Mouse (Mus musculus) heart, embryonic 15.5 days (tissue): ENCODE results near the gene Zc3h18. TPM values are rescaled to one million over a fixed set of nuclear protein-coding genes. Genes with fewer than 3 reads are reported as not detected.

ENCODE experiments used
- ATAC-seq: fragments of 200-750 bp; cut with Nextera tagmentation; replicated peaks from 2 replicates; pipeline ENCODE4 v1.8.0; 2017; ENCODE audit warnings: low read depth, moderate TSS enrichment; ENCODE audit not compliant: insufficient number of reproducible peaks, insufficient read depth, low FRiP score
- H3K27ac ChIP-seq: fragments of 300-500 bp; sonication (generic); 2 replicates; pipeline ENCODE4 v1.5.1; 2015; ENCODE audit warnings: mild to moderate bottlenecking, inconsistent platforms
- H3K27me3 ChIP-seq: fragments of 300-500 bp; sonication (generic); 2 replicates; pipeline ENCODE4 v1.6.1; 2015; ENCODE audit warnings: inconsistent platforms
- H3K36me3 ChIP-seq: fragments of 300-500 bp; sonication (generic); 2 replicates; pipeline ENCODE4 v1.6.1; 2015; ENCODE audit warnings: mild to moderate bottlenecking, inconsistent platforms
- H3K4me1 ChIP-seq: fragments of 300-500 bp; sonication (generic); replicated peaks from 2 replicates; pipeline ENCODE4 v1.6.1; 2015; ENCODE audit warnings: inconsistent platforms
- H3K4me2 ChIP-seq: fragments of 300-500 bp; sonication (generic); 2 replicates; pipeline ENCODE4 v1.6.1; 2015; ENCODE audit warnings: inconsistent platforms, mild to moderate bottlenecking, moderate library complexity
- H3K4me3 ChIP-seq: fragments of 300-500 bp; sonication (generic); 2 replicates; pipeline ENCODE4 v1.5.1; 2015; ENCODE audit warnings: mild to moderate bottlenecking, inconsistent platforms
- H3K9ac ChIP-seq: fragments of 300-500 bp; sonication (generic); 2 replicates; pipeline ENCODE4 v1.6.1; 2015; ENCODE audit warnings: mild to moderate bottlenecking, inconsistent platforms
- H3K9me3 ChIP-seq: fragments of 300-500 bp; sonication (generic); replicated peaks from 2 replicates; pipeline ENCODE4 v1.6.1; 2016; ENCODE audit warnings: inconsistent platforms
- WGBS: fragments of 180-500 bp; shearing (Covaris S2); methylation state at CpG from one replicate; pipeline ENCODE4 v1.1.7; 2015; ENCODE audit warnings: mixed read lengths; 5-methylcytosine and 5-hydroxymethylcytosine counted together
- polyA plus RNA-seq: library from polyadenylated mRNA; unstranded; fragments of >200 nt; fragmentation: Nextera tagmentation; extraction: Ambion mirVana; gene quantifications from 2 replicates; pipeline ENCODE4 v1.2.1, GENCODE M21; 2015

The Zc3h18 gene
- polyA plus RNA-seq, 1 experiment from 2014 or later = 26.1 TPM

- no peak overlapping the region for H3K9ac ChIP-seq
- H3K27me3 ChIP-seq = peaks cover 20% of the 10 kb centered on the region; the same call in 1 of the 2 replicates
- H3K4me1 ChIP-seq = no peaks in the 10 kb centered on the region
- no peaks in the 10 kb centered on the region for H3K9me3 ChIP-seq
- no peak for ATAC-seq
- WGBS = 43% methylated on average over 5 of the region's 5 CpGs
- no peak overlapping the region for H3K4me2 ChIP-seq
- no peaks in the 10 kb centered on the region for H3K36me3 ChIP-seq
- H3K4me3 ChIP-seq = no peak overlapping the region
- no peak overlapping the region for H3K27ac ChIP-seq
These were observed 14.1 kb upstream of the Zc3h18 start for GRCm38 (mm10) chr8:122362271-122362670.

GRCm38 (mm10) chr8:122362967-122363366 is 13.4 kb upstream of the Zc3h18 start:
- WGBS = 38% methylated on average over 8 of the region's 8 CpGs
- ATAC-seq = no peak
- no peak overlapping the region for H3K4me3 ChIP-seq
- no peaks in the 10 kb centered on the region for H3K9me3 ChIP-seq
- H3K4me2 ChIP-seq = no peak overlapping the region
- no peak overlapping the region for H3K9ac ChIP-seq
- no peaks in the 10 kb centered on the region for H3K36me3 ChIP-seq
- H3K27me3 ChIP-seq = peaks cover 17% of the 10 kb centered on the region; the same call in 1 of the 2 replicates
- H3K4me1 ChIP-seq = no peaks in the 10 kb centered on the region
- H3K27ac ChIP-seq = no peak overlapping the region

- Histone ChIP-seq H3K4me3 (no peak overlapping the region), H3K27me3 (peaks cover 4% of the 10 kb centered on the region; the same call in 1 of the 2 replicates), H3K9me3 (no peaks in the 10 kb centered on the region), H3K4me2 (no peak overlapping the region), H3K4me1 (peaks cover 18% of the 10 kb centered on the region), H3K36me3 (no peaks in the 10 kb centered on the region), H3K27ac (no peak overlapping the region), H3K9ac (no peak overlapping the region)
- ATAC-seq = 0 out of 2 replicates have a peak, but pooled peaks have one; percentile 45
- 35% methylated on average over 10 of the region's 10 CpGs for WGBS
These were observed 7.9 kb upstream of the Zc3h18 start for GRCm38 (mm10) chr8:122368494-122368893.

GRCm38 (mm10) chr8:122369665-122370064 is 6.7 kb upstream of the Zc3h18 start:
- Histone ChIP-seq H3K4me3 (no peak overlapping the region), H3K4me1 (peaks cover 18% of the 10 kb centered on the region), H3K27ac (no peak overlapping the region), H3K9me3 (no peaks in the 10 kb centered on the region), H3K36me3 (no peaks in the 10 kb centered on the region), H3K4me2 (no peak overlapping the region), H3K27me3 (no peaks in the 10 kb centered on the region), H3K9ac (no peak overlapping the region)
- 8% methylated on average over 9 of the region's 9 CpGs for WGBS
- ATAC-seq = peak; percentile 76

GRCm38 (mm10) chr8:122371706-122372105 is 4.7 kb upstream of the Zc3h18 start:
- no peaks in the 10 kb centered on the region for H3K9me3 ChIP-seq
- peaks cover 28% of the 10 kb centered on the region for H3K4me1 ChIP-seq
- no peak overlapping the region for H3K4me3 ChIP-seq
- H3K36me3 ChIP-seq = no peaks in the 10 kb centered on the region
- no peaks in the 10 kb centered on the region for H3K27me3 ChIP-seq
- no peak overlapping the region for H3K9ac ChIP-seq
- no peak overlapping the region for H3K4me2 ChIP-seq
- no peak overlapping the region for H3K27ac ChIP-seq
- no peak for ATAC-seq
- WGBS = 68% methylated on average over 6 of the region's 6 CpGs

- H3K27me3 ChIP-seq = no peaks in the 10 kb centered on the region
- H3K9ac ChIP-seq = no peak overlapping the region
- H3K9me3 ChIP-seq = no peaks in the 10 kb centered on the region
- H3K4me3 ChIP-seq = no peak overlapping the region
- WGBS = 89% methylated on average over 7 of the region's 7 CpGs
- no peak overlapping the region for H3K4me2 ChIP-seq
- H3K27ac ChIP-seq = no peak overlapping the region
- ATAC-seq = no peak
- H3K4me1 ChIP-seq = peaks cover 25% of the 10 kb centered on the region
- H3K36me3 ChIP-seq = peaks cover 9% of the 10 kb centered on the region; the same call in 1 of the 2 replicates
These were observed 1.1 kb upstream of the Zc3h18 start for GRCm38 (mm10) chr8:122375320-122375719.

- H3K27ac ChIP-seq = peak overlapping the region; percentile 50
- WGBS = 23% methylated on average over 13 of the region's 13 CpGs
- H3K9ac ChIP-seq = peak overlapping the region; percentile 29; the same call in 1 of the 2 replicates
These were observed 551 bp upstream of the Zc3h18 start for GRCm38 (mm10) chr8:122375751-122376364.

GRCm38 (mm10) chr8:122383039-122383438 is 6.6 kb downstream of the Zc3h18 start:
- no peak overlapping the region for H3K4me3 ChIP-seq
- H3K36me3 ChIP-seq = peaks cover 58% of the 10 kb centered on the region
- H3K27me3 ChIP-seq = no peaks in the 10 kb centered on the region
- no peaks in the 10 kb centered on the region for H3K9me3 ChIP-seq
- 80% methylated on average over 4 of the region's 4 CpGs for WGBS
- H3K9ac ChIP-seq = no peak overlapping the region
- H3K4me2 ChIP-seq = no peak overlapping the region
- peaks cover 7% of the 10 kb centered on the region for H3K4me1 ChIP-seq
- ATAC-seq = no peak
- H3K27ac ChIP-seq = no peak overlapping the region

More at GRCm38 (mm10) chr8:122375751-122376364, 551 bp upstream of the Zc3h18 start:
- Histone ChIP-seq H3K9me3 (no peaks in the 10 kb centered on the region), H3K4me2 (peak overlapping the region; percentile 68), H3K36me3 (peaks cover 14% of the 10 kb centered on the region; the same call in 1 of the 2 replicates), H3K4me1 (peaks cover 25% of the 10 kb centered on the region), H3K27me3 (no peaks in the 10 kb centered on the region), H3K4me3 (peak overlapping the region; percentile 84)
- no peak for ATAC-seq

GRCm38 (mm10) chr8:122389357-122389756 is 12.9 kb downstream of the Zc3h18 start:
- H3K36me3 ChIP-seq = peaks cover 73% of the 10 kb centered on the region
- 89% methylated on average over 3 of the region's 3 CpGs for WGBS
- no peaks in the 10 kb centered on the region for H3K4me1 ChIP-seq
- no peaks in the 10 kb centered on the region for H3K27me3 ChIP-seq
- no peak overlapping the region for H3K4me2 ChIP-seq
- H3K27ac ChIP-seq = no peak overlapping the region
- no peak for ATAC-seq
- H3K9ac ChIP-seq = no peak overlapping the region
- H3K4me3 ChIP-seq = no peak overlapping the region
- no peaks in the 10 kb centered on the region for H3K9me3 ChIP-seq

- peaks cover 69% of the 10 kb centered on the region for H3K36me3 ChIP-seq
- no peaks in the 10 kb centered on the region for H3K27me3 ChIP-seq
- no peak overlapping the region for H3K4me2 ChIP-seq
- H3K9ac ChIP-seq = no peak overlapping the region
- no peak for ATAC-seq
- 86% methylated on average over 3 of the region's 3 CpGs for WGBS
- no peaks in the 10 kb centered on the region for H3K9me3 ChIP-seq
- H3K27ac ChIP-seq = no peak overlapping the region
- H3K4me3 ChIP-seq = no peak overlapping the region
- H3K4me1 ChIP-seq = no peaks in the 10 kb centered on the region
These were observed 14.3 kb downstream of the Zc3h18 start for GRCm38 (mm10) chr8:122390758-122391157.

GRCm38 (mm10) chr8:122393717-122394116 is 17.3 kb downstream of the Zc3h18 start:
- no peak for ATAC-seq
- H3K9ac ChIP-seq = no peak overlapping the region
- H3K4me2 ChIP-seq = no peak overlapping the region
- H3K4me1 ChIP-seq = no peaks in the 10 kb centered on the region
- peaks cover 61% of the 10 kb centered on the region for H3K36me3 ChIP-seq
- no peak overlapping the region for H3K4me3 ChIP-seq
- no peaks in the 10 kb centered on the region for H3K9me3 ChIP-seq
- no peak overlapping the region for H3K27ac ChIP-seq
- no peaks in the 10 kb centered on the region for H3K27me3 ChIP-seq

- no peak overlapping the region for H3K4me2 ChIP-seq
- no peak overlapping the region for H3K27ac ChIP-seq
- no peak overlapping the region for H3K9ac ChIP-seq
- WGBS = 86% methylated on average over 6 of the region's 6 CpGs
- H3K4me1 ChIP-seq = no peaks in the 10 kb centered on the region
- no peak for ATAC-seq
- no peak overlapping the region for H3K4me3 ChIP-seq
- no peaks in the 10 kb centered on the region for H3K9me3 ChIP-seq
- H3K36me3 ChIP-seq = peaks cover 64% of the 10 kb centered on the region
- H3K27me3 ChIP-seq = no peaks in the 10 kb centered on the region
These were observed 18.9 kb downstream of the Zc3h18 start for GRCm38 (mm10) chr8:122395291-122395690.
